Mouse (Mus musculus): ENCODE measurements around the gene 9130409I23Rik. TPM values are rescaled to one million over a fixed set of nuclear protein-coding genes. Genes with fewer than 3 reads are reported as not detected.
A peak's percentile ranks its signal among the peaks of the same experiment; 100 is the strongest.

9130409I23Rik gene
- polyA plus RNA-seq (2015; fragmentation: Nextera tagmentation; extraction: Ambion mirVana), result 0.09 TPM in 1 of 2 replicates, not detected in the other

GRCm38 (mm10) chr1:181050937-181051336, at the start of gene 9130409I23Rik:
9130409I23Rik (plus strand) TSS chr1:181051237.
- Histone ChIP-seq H3K4me2 (replicated peaks; ENCODE audit: low read depth, low read length) (no peak within 1 kb of the TSS), H3K36me3 (ENCODE audit: insufficient read depth, low read length) (no peaks in the 10 kb centered on the region), H3K9me3 (ENCODE audit: low read length) (no peaks in the 10 kb centered on the region), H3K27ac (ENCODE audit: low read length) (no peak within 1 kb of the TSS), H3K4me3 (ENCODE audit: low read length) (no peak within 1 kb of the TSS), H3K9ac (replicated peaks; ENCODE audit: low read length) (no peak within 1 kb of the TSS), H3K27me3 (ENCODE audit: insufficient read depth, low read length) (no peaks in the 10 kb centered on the region), H3K4me1 (ENCODE audit: insufficient read depth, low read length) (no peaks in the 10 kb centered on the region)
- ATAC-seq (ENCODE audit: low FRiP score, low TSS enrichment), result no peak
- WGBS, result 80% methylated on average over 6 of the region's 6 CpGs

- Histone ChIP-seq H3K4me3 (ENCODE audit: low read length) (no peak overlapping the region), H3K4me1 (ENCODE audit: insufficient read depth, low read length) (peaks cover 21% of the 10 kb centered on the region), H3K9me3 (ENCODE audit: low read length) (no peaks in the 10 kb centered on the region), H3K9ac (replicated peaks; ENCODE audit: low read length) (no peak overlapping the region), H3K27me3 (ENCODE audit: insufficient read depth, low read length) (no peaks in the 10 kb centered on the region), H3K36me3 (ENCODE audit: insufficient read depth, low read length) (no peaks in the 10 kb centered on the region), H3K4me2 (replicated peaks; ENCODE audit: low read depth, low read length) (no peak overlapping the region), H3K27ac (ENCODE audit: low read length) (no peak overlapping the region)
- whole genome bisulfite sequencing, result 84% methylated on average over 3 of the region's 3 CpGs
- no peak for ATAC-seq (ENCODE audit: low FRiP score, low TSS enrichment)
These were observed 49.4 kb upstream of the 9130409I23Rik start for GRCm38 (mm10) chr1:181001621-181002020.

- Histone ChIP-seq H3K4me3 (ENCODE audit: low read length) (no peak overlapping the region), H3K4me1 (ENCODE audit: insufficient read depth, low read length) (peaks cover 21% of the 10 kb centered on the region), H3K36me3 (ENCODE audit: insufficient read depth, low read length) (no peaks in the 10 kb centered on the region), H3K9ac (replicated peaks; ENCODE audit: low read length) (no peak overlapping the region), H3K27me3 (ENCODE audit: insufficient read depth, low read length) (no peaks in the 10 kb centered on the region), H3K27ac (ENCODE audit: low read length) (no peak overlapping the region), H3K4me2 (replicated peaks; ENCODE audit: low read depth, low read length) (no peak overlapping the region), H3K9me3 (ENCODE audit: low read length) (no peaks in the 10 kb centered on the region)
- 77% methylated on average over 2 of the region's 2 CpGs for WGBS
- ATAC-seq (ENCODE audit: low FRiP score, low TSS enrichment), result no peak
These were observed 47.2 kb upstream of the 9130409I23Rik start for GRCm38 (mm10) chr1:181003790-181004189.

GRCm38 (mm10) chr1:181005331-181005730, 45.7 kb upstream of the 9130409I23Rik start:
- no peak for ATAC-seq (ENCODE audit: low FRiP score, low TSS enrichment)
- Histone ChIP-seq H3K27me3 (ENCODE audit: insufficient read depth, low read length) (no peaks in the 10 kb centered on the region), H3K9ac (replicated peaks; ENCODE audit: low read length) (no peak overlapping the region), H3K27ac (ENCODE audit: low read length) (no peak overlapping the region), H3K9me3 (ENCODE audit: low read length) (no peaks in the 10 kb centered on the region), H3K4me2 (replicated peaks; ENCODE audit: low read depth, low read length) (no peak overlapping the region), H3K4me3 (ENCODE audit: low read length) (no peak overlapping the region), H3K4me1 (ENCODE audit: insufficient read depth, low read length) (peaks cover 14% of the 10 kb centered on the region), H3K36me3 (ENCODE audit: insufficient read depth, low read length) (no peaks in the 10 kb centered on the region)
- WGBS, result 87% methylated on average over 8 of the region's 8 CpGs

GRCm38 (mm10) chr1:181007831-181008230, 43.2 kb upstream of the 9130409I23Rik start:
- Histone ChIP-seq H3K4me2 (replicated peaks; ENCODE audit: low read depth, low read length) (no peak overlapping the region), H3K36me3 (ENCODE audit: insufficient read depth, low read length) (no peaks in the 10 kb centered on the region), H3K4me1 (ENCODE audit: insufficient read depth, low read length) (peaks cover 14% of the 10 kb centered on the region), H3K27ac (ENCODE audit: low read length) (no peak overlapping the region), H3K4me3 (ENCODE audit: low read length) (no peak overlapping the region), H3K27me3 (ENCODE audit: insufficient read depth, low read length) (no peaks in the 10 kb centered on the region), H3K9ac (replicated peaks; ENCODE audit: low read length) (no peak overlapping the region), H3K9me3 (ENCODE audit: low read length) (no peaks in the 10 kb centered on the region)
- ATAC-seq (ENCODE audit: low FRiP score, low TSS enrichment), result no peak
- WGBS, result 88% methylated on average over 6 of the region's 6 CpGs

GRCm38 (mm10) chr1:181008266-181008665, 42.8 kb upstream of the 9130409I23Rik start:
- 96% methylated on average over 2 of the region's 2 CpGs for WGBS
- no peak overlapping the region for H3K4me3 ChIP-seq (ENCODE audit: low read length)
- H3K27me3 ChIP-seq (ENCODE audit: insufficient read depth, low read length), result no peaks in the 10 kb centered on the region
- no peak overlapping the region for H3K9ac ChIP-seq (replicated peaks; ENCODE audit: low read length)
- no peaks in the 10 kb centered on the region for H3K36me3 ChIP-seq (ENCODE audit: insufficient read depth, low read length)
- no peak for ATAC-seq (ENCODE audit: low FRiP score, low TSS enrichment)
- no peak overlapping the region for H3K27ac ChIP-seq (ENCODE audit: low read length)
- H3K4me2 ChIP-seq (replicated peaks; ENCODE audit: low read depth, low read length), result no peak overlapping the region
- H3K9me3 ChIP-seq (ENCODE audit: low read length), result no peaks in the 10 kb centered on the region
- H3K4me1 ChIP-seq (ENCODE audit: insufficient read depth, low read length), result peaks cover 14% of the 10 kb centered on the region

GRCm38 (mm10) chr1:181009011-181009590, 41.9 kb upstream of the 9130409I23Rik start:
- no peaks in the 10 kb centered on the region for H3K36me3 ChIP-seq (ENCODE audit: insufficient read depth, low read length)
- no peaks in the 10 kb centered on the region for H3K9me3 ChIP-seq (ENCODE audit: low read length)
- no peak overlapping the region for H3K4me3 ChIP-seq (ENCODE audit: low read length)
- H3K27me3 ChIP-seq (ENCODE audit: insufficient read depth, low read length), result no peaks in the 10 kb centered on the region
- 89% methylated on average over 4 of the region's 4 CpGs for WGBS
- H3K4me2 ChIP-seq (replicated peaks; ENCODE audit: low read depth, low read length), result no peak overlapping the region
- peaks cover 14% of the 10 kb centered on the region for H3K4me1 ChIP-seq (ENCODE audit: insufficient read depth, low read length)
- no peak overlapping the region for H3K9ac ChIP-seq (replicated peaks; ENCODE audit: low read length)
- no peak overlapping the region for H3K27ac ChIP-seq (ENCODE audit: low read length)
- no peak for ATAC-seq (ENCODE audit: low FRiP score, low TSS enrichment)

GRCm38 (mm10) chr1:181009754-181010153, 41.3 kb upstream of the 9130409I23Rik start:
- no peak overlapping the region for H3K27ac ChIP-seq (ENCODE audit: low read length)
- no peaks in the 10 kb centered on the region for H3K9me3 ChIP-seq (ENCODE audit: low read length)
- H3K4me2 ChIP-seq (replicated peaks; ENCODE audit: low read depth, low read length), result no peak overlapping the region
- peaks cover 14% of the 10 kb centered on the region for H3K4me1 ChIP-seq (ENCODE audit: insufficient read depth, low read length)
- 67% methylated on average over 3 of the region's 3 CpGs for WGBS
- peak; percentile 52; the same call in 1 of the 2 replicates for ATAC-seq (ENCODE audit: low FRiP score, low TSS enrichment)
- no peaks in the 10 kb centered on the region for H3K27me3 ChIP-seq (ENCODE audit: insufficient read depth, low read length)
- H3K9ac ChIP-seq (replicated peaks; ENCODE audit: low read length), result no peak overlapping the region
- H3K36me3 ChIP-seq (ENCODE audit: insufficient read depth, low read length), result no peaks in the 10 kb centered on the region
- H3K4me3 ChIP-seq (ENCODE audit: low read length), result no peak overlapping the region

- peak overlapping the region; percentile 16 for H3K27ac ChIP-seq (ENCODE audit: low read length)
These were observed 40.7 kb upstream of the 9130409I23Rik start for GRCm38 (mm10) chr1:181010171-181010932.

GRCm38 (mm10) chr1:181011601-181012000, 39.4 kb upstream of the 9130409I23Rik start:
- H3K4me1 ChIP-seq (ENCODE audit: insufficient read depth, low read length), result peaks cover 30% of the 10 kb centered on the region
- no peak overlapping the region for H3K4me3 ChIP-seq (ENCODE audit: low read length)
- H3K27ac ChIP-seq (ENCODE audit: low read length), result no peak overlapping the region
- H3K9ac ChIP-seq (replicated peaks; ENCODE audit: low read length), result no peak overlapping the region
- H3K27me3 ChIP-seq (ENCODE audit: insufficient read depth, low read length), result no peaks in the 10 kb centered on the region
- no peak for ATAC-seq (ENCODE audit: low FRiP score, low TSS enrichment)
- no peak overlapping the region for H3K4me2 ChIP-seq (replicated peaks; ENCODE audit: low read depth, low read length)
- 61% methylated on average over 5 of the region's 5 CpGs for WGBS
- H3K36me3 ChIP-seq (ENCODE audit: insufficient read depth, low read length), result no peaks in the 10 kb centered on the region
- no peaks in the 10 kb centered on the region for H3K9me3 ChIP-seq (ENCODE audit: low read length)

More at GRCm38 (mm10) chr1:181010171-181010932, 40.7 kb upstream of the 9130409I23Rik start:
- no peaks in the 10 kb centered on the region for H3K27me3 ChIP-seq (ENCODE audit: insufficient read depth, low read length)
- no peak overlapping the region for H3K4me3 ChIP-seq (ENCODE audit: low read length)
- H3K9ac ChIP-seq (replicated peaks; ENCODE audit: low read length), result no peak overlapping the region
- no peaks in the 10 kb centered on the region for H3K9me3 ChIP-seq (ENCODE audit: low read length)
- ATAC-seq (ENCODE audit: low FRiP score, low TSS enrichment), result peak; percentile 78
- no peak overlapping the region for H3K4me2 ChIP-seq (replicated peaks; ENCODE audit: low read depth, low read length)
- WGBS, result 37% methylated on average over 4 of the region's 4 CpGs
- peaks cover 18% of the 10 kb centered on the region for H3K4me1 ChIP-seq (ENCODE audit: insufficient read depth, low read length)
- H3K36me3 ChIP-seq (ENCODE audit: insufficient read depth, low read length), result no peaks in the 10 kb centered on the region
